Mouse (Mus musculus) gastrocnemius, postnatal 4 days (tissue): ENCODE data around the gene Gm49601. TPM values are rescaled to one million over a fixed set of nuclear protein-coding genes. Genes with fewer than 3 reads are reported as not detected.

ENCODE experiments used
- DNase-seq, 2 experiments: peaks; one replicate each; pipeline ENCODE4 v3.0.0; 2021 to 2022; ENCODE audit warnings: low spot score in 2 of 2, mixed read lengths in 2 of 2
- long read RNA-seq, 2 experiments: library from polyadenylated mRNA; stranded (forward); transcript quantifications; one replicate each; pipeline ENCODE4 v2.0.0; 2021
- total RNA-seq, 2 experiments: library from RNA; stranded (reverse); gene quantifications; 2 replicates each; pipeline ENCODE4 v1.2.3; 2021

The Gm49601 gene
- 1 to 10 TPM; 2.2 to 3.6 TPM for total RNA-seq
- long read RNA-seq, experiment 1, result 0 reads
- long read RNA-seq, experiment 2, result 0 reads

DNA sequence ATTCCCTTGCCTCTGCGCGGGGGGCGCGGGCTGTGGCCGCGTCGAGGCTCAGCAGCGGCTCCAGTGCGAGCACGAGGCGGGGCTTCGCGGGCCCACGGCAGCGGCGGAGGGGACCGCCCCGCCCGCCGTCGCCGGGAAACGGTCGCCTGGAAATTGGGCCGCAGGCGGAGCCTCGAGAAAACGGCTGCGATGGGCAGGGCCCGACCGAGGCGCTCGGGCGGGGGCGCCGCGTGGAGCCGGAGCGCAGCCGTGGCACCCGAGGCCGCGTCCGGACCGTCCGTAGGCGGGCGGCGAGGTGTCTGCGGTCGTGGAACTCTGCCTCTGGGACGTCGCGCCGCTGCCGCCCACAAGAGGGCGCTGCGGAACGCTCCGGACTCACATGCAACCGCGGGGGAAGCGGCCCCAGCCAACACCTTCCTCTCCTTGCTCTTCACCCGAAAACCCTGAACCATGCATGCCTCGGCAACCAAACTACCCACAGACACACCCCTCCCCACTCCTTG lies at the start of gene Gm49601:
Gene Gm49601, minus strand, starts transcription at position 52 of the 503 bp plus-strand sequence.
- peak; percentile 76 to 81 for DNase-seq

- no peak for DNase-seq
Observed at GRCm38 (mm10) chr16:18673005-18673404, 46.8 kb upstream of the Gm49601 start.

- no peak for DNase-seq
Observed at GRCm38 (mm10) chr16:18672027-18672426, 45.8 kb upstream of the Gm49601 start.

DNA sequence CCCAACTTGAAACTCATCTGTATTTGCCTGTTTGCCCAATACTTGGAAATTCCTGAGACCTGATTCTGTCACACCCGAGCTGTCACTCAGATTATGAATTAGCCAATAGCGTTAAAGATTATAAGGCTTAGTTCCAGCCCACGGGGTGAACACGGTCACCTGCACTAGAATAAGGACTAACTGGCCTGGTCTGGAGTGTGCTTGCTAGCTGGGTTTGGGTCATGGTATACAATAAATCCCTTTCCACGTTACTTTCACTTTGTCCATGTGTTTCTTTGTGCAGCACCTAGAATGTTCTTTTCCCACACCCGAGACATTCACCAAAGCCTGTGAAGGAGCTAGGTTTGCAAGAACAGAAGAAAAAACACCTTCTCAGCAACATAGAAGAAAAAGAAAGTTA lies 43.7 kb upstream of the Gm49601 start:
- no peak for DNase-seq

DNA sequence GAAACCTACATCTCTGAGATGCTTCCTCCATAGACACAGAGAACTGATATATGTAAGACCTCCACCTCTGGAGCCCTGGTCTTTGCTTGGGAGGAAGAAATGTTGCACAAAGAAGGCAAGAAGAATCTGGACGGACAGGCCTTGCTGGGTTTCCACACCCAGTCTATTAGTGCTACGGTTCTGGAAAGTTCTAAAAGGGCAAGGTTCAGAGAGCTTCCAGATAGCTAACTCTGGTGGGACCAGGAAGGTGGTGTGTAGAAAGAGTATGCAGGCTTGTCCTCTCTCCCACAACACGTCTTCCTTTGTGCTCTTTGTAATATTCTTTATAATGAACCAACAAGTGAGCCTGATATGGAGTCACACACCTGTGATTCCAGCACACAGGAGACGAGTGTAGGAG lies 32.4 kb upstream of the Gm49601 start:
- DNase-seq, result no peak

DNA sequence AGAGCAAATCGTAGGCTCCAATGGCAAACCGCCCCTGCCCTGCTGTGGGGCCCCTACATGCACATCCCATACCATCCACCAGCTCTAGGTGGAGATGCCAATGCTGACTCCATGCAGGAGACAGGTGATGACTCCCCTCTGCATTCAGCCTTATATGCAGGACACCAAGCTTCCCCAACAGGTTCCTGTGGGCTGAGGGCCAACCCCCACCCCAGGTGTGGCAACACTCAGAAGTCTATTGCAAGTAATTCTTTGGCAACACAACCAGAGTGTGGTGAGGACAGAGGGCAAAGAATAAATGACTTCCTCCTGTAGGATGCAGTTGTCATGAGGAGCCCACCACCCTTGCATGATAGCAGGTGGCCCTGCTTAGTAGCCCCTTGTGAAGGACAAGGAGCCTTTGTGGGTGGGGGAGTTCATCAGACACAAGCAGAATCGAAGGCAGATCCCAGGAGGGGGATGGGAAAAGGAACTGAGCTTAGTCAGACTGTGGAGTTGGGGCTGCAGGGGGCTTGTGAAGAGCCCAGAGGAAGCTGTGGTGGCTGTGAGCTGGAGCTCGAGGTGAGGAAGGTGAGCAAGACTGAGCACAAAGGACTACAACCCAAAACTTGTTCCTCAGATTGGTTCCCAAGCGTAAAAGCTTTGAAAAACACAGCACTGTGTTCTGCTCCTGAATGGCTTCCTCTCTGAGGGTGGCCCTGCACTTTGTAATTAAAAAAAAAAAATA lies 29.3 kb upstream of the Gm49601 start:
- no peak for DNase-seq

DNA sequence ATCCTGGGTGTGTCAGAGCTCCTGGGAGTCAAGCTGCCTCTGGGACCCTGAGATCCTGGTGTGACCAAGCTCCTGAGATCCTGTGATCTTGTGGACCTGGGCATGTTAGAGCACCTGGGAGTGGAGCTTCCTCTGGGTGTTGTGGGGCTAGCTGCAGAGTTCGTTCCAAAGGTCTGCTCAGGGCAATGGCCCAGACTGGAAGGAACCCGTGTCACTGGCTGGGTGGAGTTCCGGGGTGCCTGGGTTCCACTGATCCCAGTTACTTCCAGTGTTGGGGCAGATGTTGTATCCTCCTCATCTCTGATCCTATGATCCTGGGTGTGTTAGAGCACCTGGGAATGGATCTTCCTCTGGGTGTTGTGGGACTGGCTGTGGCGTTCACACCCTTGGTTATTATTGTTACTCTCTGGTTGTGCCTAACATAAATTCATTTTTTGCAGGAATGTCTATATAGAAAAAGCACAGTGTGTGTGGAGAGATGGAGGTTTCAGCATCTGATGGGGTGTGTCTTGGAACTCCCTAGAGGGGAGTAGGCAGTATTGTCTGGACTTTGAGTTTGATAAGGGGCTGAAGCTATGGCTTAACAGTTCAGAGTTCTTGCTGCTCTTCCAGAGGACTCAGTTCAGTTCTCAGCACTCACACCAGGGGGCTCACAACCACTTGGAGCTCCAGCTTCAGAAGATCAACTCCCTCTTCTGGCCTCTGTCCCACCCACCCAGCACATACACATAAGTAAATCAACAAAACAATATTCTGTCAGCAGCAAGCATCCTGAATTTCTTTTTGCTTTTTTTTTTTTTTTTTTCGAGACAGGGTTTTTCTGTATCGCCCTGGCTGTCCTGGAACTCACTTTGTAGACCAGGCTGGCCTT lies 27.3 kb upstream of the Gm49601 start:
- DNase-seq, result no peak

GRCm38 (mm10) chr16:18649126-18649525 lies 22.9 kb upstream of the Gm49601 start:
- DNase-seq, result no peak

DNA sequence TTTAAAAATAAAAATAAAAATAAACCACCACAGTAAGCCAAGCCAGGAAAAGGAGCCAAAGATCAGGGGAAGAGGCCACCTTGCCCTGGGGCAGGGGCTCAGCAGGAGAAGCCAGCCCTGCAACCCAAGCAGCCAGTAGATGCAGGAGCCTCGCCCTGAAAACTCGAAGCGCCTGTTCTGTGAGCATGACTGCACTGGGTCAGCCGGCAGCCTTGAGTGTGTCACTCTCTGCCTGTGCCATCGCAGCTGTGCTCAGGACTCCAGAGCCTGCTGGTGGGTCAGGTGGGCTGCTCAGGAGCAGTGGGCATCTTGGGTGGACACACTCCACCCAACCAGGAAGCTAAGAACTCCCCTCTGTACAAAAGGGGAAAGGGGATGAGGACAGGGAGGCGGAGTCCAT lies 19.1 kb upstream of the Gm49601 start:
- no peak for DNase-seq

DNA sequence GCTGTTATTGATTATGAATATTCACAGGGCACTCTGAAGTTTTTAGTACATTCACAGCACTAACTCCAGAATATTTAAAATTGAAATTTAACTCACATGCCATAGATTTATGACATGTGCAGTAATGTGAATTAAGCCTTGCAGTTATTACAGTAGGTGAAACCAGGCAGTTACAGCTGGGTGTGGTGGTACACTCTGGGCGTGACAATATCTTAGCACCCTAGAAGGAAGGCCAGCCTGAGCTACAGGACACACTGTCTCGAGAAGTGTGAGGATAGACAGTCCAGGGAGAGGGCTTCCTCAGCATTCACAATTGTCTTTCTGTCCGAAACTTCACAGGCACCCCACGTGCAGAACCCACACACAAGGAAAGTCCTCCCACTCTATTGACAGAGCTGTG lies 18.3 kb upstream of the Gm49601 start:
- no peak for DNase-seq

DNA sequence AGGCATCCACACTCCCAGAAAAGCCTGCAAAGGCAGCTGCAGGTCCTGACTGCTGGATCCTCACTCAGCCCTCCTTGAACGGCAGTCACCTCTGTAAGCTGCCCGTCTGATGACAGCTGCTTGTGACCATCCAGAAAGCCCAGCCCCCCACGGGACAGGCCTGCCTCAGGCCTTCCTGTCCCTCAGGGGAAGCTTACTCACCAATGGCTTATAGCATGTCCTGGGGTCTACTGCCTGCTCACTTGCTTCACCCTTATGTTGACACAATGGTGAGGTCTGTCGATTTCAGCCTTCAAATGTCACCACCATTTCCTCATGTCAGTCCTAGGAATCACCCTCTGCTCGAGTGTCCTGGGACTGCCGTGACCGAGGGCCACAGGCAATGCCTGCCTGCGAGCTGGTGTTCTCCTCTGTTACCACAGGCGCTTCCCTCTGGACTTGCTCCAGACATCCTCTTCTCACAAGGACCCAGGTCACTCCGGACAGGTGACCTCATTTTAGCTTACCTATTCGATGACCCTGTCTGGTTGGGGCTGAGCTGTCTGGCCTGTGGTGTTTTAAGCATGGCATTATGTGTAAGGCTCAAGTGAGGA lies 17.3 kb upstream of the Gm49601 start:
- DNase-seq, result no peak

- DNase-seq, result no peak
Observed at GRCm38 (mm10) chr16:18642897-18643296, 16.7 kb upstream of the Gm49601 start.

- no peak for DNase-seq
Observed at GRCm38 (mm10) chr16:18642291-18642690, 16.1 kb upstream of the Gm49601 start.

GRCm38 (mm10) chr16:18639382-18639929 lies 13.2 kb upstream of the Gm49601 start:
- no peak for DNase-seq

DNA sequence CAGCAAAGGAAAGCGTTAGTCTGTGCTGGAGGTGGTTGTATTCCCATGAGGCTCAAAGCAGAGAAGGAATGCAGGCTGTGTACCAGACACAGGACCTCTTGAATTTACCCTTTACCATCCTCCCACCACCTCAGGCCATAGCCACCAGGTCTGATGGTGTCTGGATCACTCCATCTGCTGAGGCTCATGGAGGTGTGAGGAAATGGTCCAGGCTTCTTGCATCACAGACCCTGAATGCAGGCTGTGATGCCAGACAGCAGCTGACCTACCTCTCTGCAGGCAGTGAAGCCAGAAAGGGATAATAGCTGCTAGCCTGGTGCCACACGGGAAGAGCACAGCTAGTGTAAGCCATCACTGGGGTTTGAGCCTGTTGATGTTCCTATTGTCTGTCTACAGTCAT lies 12.2 kb upstream of the Gm49601 start:
- no peak for DNase-seq

GRCm38 (mm10) chr16:18636804-18637203 lies 10.6 kb upstream of the Gm49601 start:
- DNase-seq, result no peak

GRCm38 (mm10) chr16:18636401-18636800 lies 10.2 kb upstream of the Gm49601 start:
- DNase-seq, result no peak

DNA sequence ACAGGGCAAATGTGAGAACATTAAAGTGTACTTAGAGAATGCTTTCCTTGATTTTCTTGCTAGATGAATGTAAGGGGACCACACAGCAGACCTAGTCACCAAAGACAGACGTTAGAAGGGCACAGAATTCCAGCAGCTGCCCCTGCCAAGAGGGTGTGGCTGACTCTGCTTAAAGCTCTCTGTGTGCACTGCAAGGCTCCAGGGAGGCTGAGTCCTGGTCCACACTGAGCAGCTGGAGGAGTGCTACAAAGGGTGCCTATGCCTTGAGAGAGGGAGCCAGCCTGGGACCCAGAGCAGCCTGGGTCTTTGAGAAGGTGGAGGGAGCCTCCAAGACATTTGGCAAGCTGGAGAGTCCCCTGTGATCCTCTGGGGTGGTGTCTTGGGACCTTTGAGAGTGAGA lies 7.1 kb upstream of the Gm49601 start:
- no peak for DNase-seq

DNA sequence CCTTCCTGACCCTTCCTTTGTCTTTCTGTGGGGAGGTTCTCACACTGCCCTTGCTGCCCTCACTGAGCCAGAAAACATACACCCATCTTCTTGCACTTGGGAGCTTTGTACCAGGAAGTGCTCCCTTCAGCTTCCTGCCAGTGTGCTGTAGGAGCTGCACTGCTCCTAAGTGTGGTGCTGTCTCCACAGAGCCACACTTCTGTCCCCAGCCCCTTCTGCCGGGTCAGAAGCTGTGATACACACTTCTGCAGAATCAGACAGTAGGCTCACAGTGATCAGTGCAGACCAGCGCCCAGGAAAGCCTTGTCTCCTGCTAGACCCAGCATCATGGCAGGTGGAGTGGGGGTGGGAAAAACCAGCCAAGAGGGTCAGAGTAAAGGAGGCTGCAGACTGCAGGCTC lies 6.6 kb upstream of the Gm49601 start:
- no peak for DNase-seq

- DNase-seq, result no peak
Observed at GRCm38 (mm10) chr16:18632059-18632458, 5.8 kb upstream of the Gm49601 start.

- no peak for DNase-seq
Observed at GRCm38 (mm10) chr16:18631141-18631540, 4.9 kb upstream of the Gm49601 start.
